Mouse (Mus musculus): Measurements from ENCODE around the gene Ccne1. TPM values are rescaled to one million over a fixed set of nuclear protein-coding genes. Genes with fewer than 3 reads are reported as not detected.
"Not testable (repeated sequence)": the region's sequence is repeated elsewhere in the genome, so short reads cannot be mapped to it uniquely, and the experiment has no call there.

Ccne1 gene
- total and polyA plus RNA-seq, 3 experiments: 15.9 to 50.9 (median 26.6) TPM

DNA sequence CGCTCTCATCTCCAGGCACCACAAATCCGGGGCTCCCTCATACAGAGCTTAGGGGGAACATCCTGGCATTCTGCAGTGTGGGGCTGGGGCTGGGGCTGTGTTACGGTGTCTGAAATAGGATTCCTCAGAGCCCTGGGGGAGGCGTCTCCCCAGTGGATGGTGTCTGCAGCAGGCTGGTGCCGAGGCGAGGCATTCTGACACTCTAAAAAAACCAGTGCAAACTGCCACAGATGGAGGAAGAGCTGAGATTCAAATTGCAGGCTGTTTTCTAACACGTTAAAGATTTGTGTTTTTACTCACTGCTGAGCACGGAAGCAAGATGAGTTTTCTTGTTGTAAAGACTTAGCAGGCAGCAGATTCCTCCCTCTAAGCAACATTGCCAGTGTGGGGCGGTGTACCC is 33.0 kb upstream of the Ccne1 start:
- Histone ChIP-seq H3K4me1 (ENCODE audit: insufficient read depth, low read depth, low read length) (no peaks in the 10 kb centered on the region), H3K4me3 (ENCODE audit: low read depth, low read length) (no peak overlapping the region), H3K27me3 (ENCODE audit: insufficient read depth, low read length) (peaks cover 11% of the 10 kb centered on the region; the same call in 1 of the 2 replicates), H3K36me3 (replicated peaks) (no peaks in the 10 kb centered on the region), H3K9me3 (replicated peaks) (no peaks in the 10 kb centered on the region)
- TF ChIP-seq GATA1 (IDR thresholded peaks at IDR 0.05; ENCODE audit: borderline replicate concordance, low read length): no peak
- TF ChIP-seq TAL1 (conservative IDR thresholded peaks at IDR 0.05; ENCODE audit: low read depth, low read length): no peak
- no peak for TF ChIP-seq GATA2 (IDR thresholded peaks at IDR 0.05; ENCODE audit: borderline replicate concordance, low read depth, low read length)
- no peak for TF ChIP-seq POLR2AphosphoS5 (IDR thresholded peaks at IDR 0.05; ENCODE audit: insufficient replicate concordance, low read depth, low read length)
- no peak for TF ChIP-seq CTCF (IDR thresholded peaks at IDR 0.05; ENCODE audit: low read depth, low read length)
- DNase-seq (ENCODE audit: low spot score) (no peak), ATAC-seq (ENCODE audit: extremely low read depth, insufficient number of reproducible peaks, low FRiP score, poor library complexity, severe bottlenecking) (no peak)

DNA sequence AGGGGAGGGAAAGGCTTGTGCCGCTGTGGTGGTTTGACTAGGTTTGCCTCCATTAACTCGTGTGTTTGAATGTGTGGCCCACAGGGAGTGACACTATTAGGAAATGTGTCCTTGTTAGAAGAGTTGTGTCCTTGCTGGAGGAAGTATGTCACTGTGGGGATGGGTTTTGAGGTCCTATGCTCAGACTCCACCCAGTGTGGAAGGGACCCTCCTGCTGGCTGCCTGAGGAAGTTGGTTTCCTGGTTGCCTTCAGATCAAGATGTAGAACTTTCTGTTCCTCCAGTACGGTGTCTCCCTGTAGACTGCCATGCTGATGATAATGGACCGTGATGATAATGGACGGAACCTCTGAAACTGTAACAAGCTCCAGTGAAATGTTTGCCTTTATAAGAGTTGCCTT is 27.1 kb upstream of the Ccne1 start:
- DNase-seq (ENCODE audit: low spot score) (no peak), ATAC-seq (ENCODE audit: extremely low read depth, insufficient number of reproducible peaks, low FRiP score, poor library complexity, severe bottlenecking) (no peak)
- peaks cover 5% of the 10 kb centered on the region; the same call in 1 of the 2 replicates for H3K27me3 ChIP-seq (ENCODE audit: insufficient read depth, low read length)
- H3K4me1 ChIP-seq (ENCODE audit: insufficient read depth, low read depth, low read length): 0 out of 2 replicates have a peak, but pooled peaks cover 2% of the 10 kb centered on the region
- no peak overlapping the region for H3K4me3 ChIP-seq (ENCODE audit: low read depth, low read length)
- TF ChIP-seq GATA2 (IDR thresholded peaks at IDR 0.05; ENCODE audit: borderline replicate concordance, low read depth, low read length) (no peak), POLR2AphosphoS5 (IDR thresholded peaks at IDR 0.05; ENCODE audit: insufficient replicate concordance, low read depth, low read length) (no peak), GATA1 (IDR thresholded peaks at IDR 0.05; ENCODE audit: borderline replicate concordance, low read length) (no peak), TAL1 (conservative IDR thresholded peaks at IDR 0.05; ENCODE audit: low read depth, low read length) (no peak), CTCF (IDR thresholded peaks at IDR 0.05; ENCODE audit: low read depth, low read length) (no peak)
- no peaks in the 10 kb centered on the region for H3K36me3 ChIP-seq (replicated peaks)
- H3K9me3 ChIP-seq (replicated peaks): no peaks in the 10 kb centered on the region

DNA sequence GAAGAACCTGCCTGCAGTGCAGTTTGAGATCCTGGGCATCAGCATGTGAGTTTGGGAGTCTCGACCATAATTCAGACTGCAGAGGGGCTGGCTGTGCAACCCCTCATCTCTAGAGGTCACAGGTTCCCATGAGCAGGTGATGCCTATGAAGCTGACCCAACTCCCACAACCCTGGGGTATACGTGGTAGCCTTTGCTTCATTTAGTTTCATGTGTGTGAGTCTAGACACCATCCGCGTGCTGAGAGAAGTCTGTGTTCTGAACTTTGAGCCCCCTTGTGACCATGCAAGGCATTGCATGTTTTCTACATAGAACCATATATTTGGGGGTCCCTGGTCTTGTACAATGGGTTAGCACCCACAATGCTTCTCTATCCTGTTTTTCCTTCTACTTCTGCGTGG is 23.9 kb upstream of the Ccne1 start:
- TF ChIP-seq GATA1 (IDR thresholded peaks at IDR 0.05; ENCODE audit: borderline replicate concordance, low read length): no peak
- no peak for TF ChIP-seq POLR2AphosphoS5 (IDR thresholded peaks at IDR 0.05; ENCODE audit: insufficient replicate concordance, low read depth, low read length)
- TF ChIP-seq TAL1 (conservative IDR thresholded peaks at IDR 0.05; ENCODE audit: low read depth, low read length): no peak
- no peak for TF ChIP-seq CTCF (IDR thresholded peaks at IDR 0.05; ENCODE audit: low read depth, low read length)
- no peak for TF ChIP-seq GATA2 (IDR thresholded peaks at IDR 0.05; ENCODE audit: borderline replicate concordance, low read depth, low read length)
- Histone ChIP-seq H3K4me1 (ENCODE audit: insufficient read depth, low read depth, low read length) (0 out of 2 replicates have a peak, but pooled peaks cover 2% of the 10 kb centered on the region), H3K27me3 (ENCODE audit: insufficient read depth, low read length) (peaks cover 5% of the 10 kb centered on the region; the same call in 1 of the 2 replicates), H3K4me3 (ENCODE audit: low read depth, low read length) (no peak overlapping the region), H3K9me3 (replicated peaks) (no peaks in the 10 kb centered on the region), H3K36me3 (replicated peaks) (no peaks in the 10 kb centered on the region)
- peak; percentile 28; the same call in 1 of the 2 replicates for ATAC-seq (ENCODE audit: extremely low read depth, insufficient number of reproducible peaks, low FRiP score, poor library complexity, severe bottlenecking)
- DNase-seq (ENCODE audit: low spot score): peak; percentile 29

- ATAC-seq (ENCODE audit: extremely low read depth, insufficient number of reproducible peaks, low FRiP score, poor library complexity, severe bottlenecking) (no peak), DNase-seq (ENCODE audit: low spot score) (no peak)
- no peaks in the 10 kb centered on the region; the same call in 1 of the 2 replicates for H3K27me3 ChIP-seq (ENCODE audit: insufficient read depth, low read length)
- H3K4me1 ChIP-seq (ENCODE audit: insufficient read depth, low read depth, low read length): 0 out of 2 replicates have a peak, but pooled peaks cover 2% of the 10 kb centered on the region
- TF ChIP-seq GATA1 (IDR thresholded peaks at IDR 0.05; ENCODE audit: borderline replicate concordance, low read length): no peak
- no peak for TF ChIP-seq CTCF (IDR thresholded peaks at IDR 0.05; ENCODE audit: low read depth, low read length)
- no peak for TF ChIP-seq TAL1 (conservative IDR thresholded peaks at IDR 0.05; ENCODE audit: low read depth, low read length)
- TF ChIP-seq POLR2AphosphoS5 (IDR thresholded peaks at IDR 0.05; ENCODE audit: insufficient replicate concordance, low read depth, low read length): no peak
- TF ChIP-seq GATA2 (IDR thresholded peaks at IDR 0.05; ENCODE audit: borderline replicate concordance, low read depth, low read length): no peak
- no peaks in the 10 kb centered on the region for H3K36me3 ChIP-seq (replicated peaks)
- H3K9me3 ChIP-seq (replicated peaks): no peaks in the 10 kb centered on the region
- H3K4me3 ChIP-seq (ENCODE audit: low read depth, low read length): no peak overlapping the region
Measured at GRCm38 (mm10) chr7:38129986-38130729, 22.8 kb upstream of the Ccne1 start.

GRCm38 (mm10) chr7:38129491-38129890 is 22.2 kb upstream of the Ccne1 start:
- Histone ChIP-seq H3K4me3 (ENCODE audit: low read depth, low read length) (no peak overlapping the region), H3K4me1 (ENCODE audit: insufficient read depth, low read depth, low read length) (0 out of 2 replicates have a peak, but pooled peaks cover 2% of the 10 kb centered on the region), H3K36me3 (replicated peaks) (no peaks in the 10 kb centered on the region), H3K27me3 (ENCODE audit: insufficient read depth, low read length) (no peaks in the 10 kb centered on the region; the same call in 1 of the 2 replicates), H3K9me3 (replicated peaks) (no peaks in the 10 kb centered on the region)
- TF ChIP-seq TAL1 (conservative IDR thresholded peaks at IDR 0.05; ENCODE audit: low read depth, low read length): no peak
- no peak for TF ChIP-seq GATA1 (IDR thresholded peaks at IDR 0.05; ENCODE audit: borderline replicate concordance, low read length)
- TF ChIP-seq CTCF (IDR thresholded peaks at IDR 0.05; ENCODE audit: low read depth, low read length): no peak
- no peak for TF ChIP-seq GATA2 (IDR thresholded peaks at IDR 0.05; ENCODE audit: borderline replicate concordance, low read depth, low read length)
- TF ChIP-seq POLR2AphosphoS5 (IDR thresholded peaks at IDR 0.05; ENCODE audit: insufficient replicate concordance, low read depth, low read length): no peak
- no peak for ATAC-seq (ENCODE audit: extremely low read depth, insufficient number of reproducible peaks, low FRiP score, poor library complexity, severe bottlenecking)
- DNase-seq (ENCODE audit: low spot score): no peak

DNA sequence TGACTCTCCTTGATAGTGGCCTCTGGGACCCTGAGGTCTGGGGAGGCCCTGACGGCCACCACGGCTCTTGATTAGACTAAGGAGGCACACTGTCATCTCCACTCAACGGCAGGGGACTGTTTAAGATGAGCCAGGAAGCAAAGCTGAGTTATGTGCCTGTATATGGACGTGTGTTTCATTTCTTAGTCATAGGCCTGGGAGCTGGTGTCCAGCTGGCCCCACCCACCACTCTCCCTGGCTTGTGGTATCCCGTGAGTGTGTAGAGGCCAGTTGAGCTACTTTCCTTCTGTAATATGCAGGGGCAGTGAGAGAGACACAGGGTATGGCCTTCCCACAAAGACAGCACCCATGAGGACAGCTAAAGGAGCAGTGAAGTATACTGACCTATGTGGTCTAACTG is 20.9 kb upstream of the Ccne1 start:
- H3K4me3 ChIP-seq (ENCODE audit: low read depth, low read length); H3K9me3 ChIP-seq (replicated peaks); DNase-seq (ENCODE audit: low spot score); H3K36me3 ChIP-seq (replicated peaks); ATAC-seq (ENCODE audit: extremely low read depth, insufficient number of reproducible peaks, low FRiP score, poor library complexity, severe bottlenecking); H3K27me3 ChIP-seq (ENCODE audit: insufficient read depth, low read length); H3K4me1 ChIP-seq (ENCODE audit: insufficient read depth, low read depth, low read length): not testable (repeated sequence)

Measured in G1E (cell line).